Mouse (Mus musculus) kidney, postnatal 10 days (tissue): ENCODE results near the gene Cnksr1.

Experiments used
- DNase-seq: peaks from one replicate; pipeline ENCODE4 v3.0.0; 2021; ENCODE audit warnings: mixed read lengths

The Cnksr1 gene

DNA sequence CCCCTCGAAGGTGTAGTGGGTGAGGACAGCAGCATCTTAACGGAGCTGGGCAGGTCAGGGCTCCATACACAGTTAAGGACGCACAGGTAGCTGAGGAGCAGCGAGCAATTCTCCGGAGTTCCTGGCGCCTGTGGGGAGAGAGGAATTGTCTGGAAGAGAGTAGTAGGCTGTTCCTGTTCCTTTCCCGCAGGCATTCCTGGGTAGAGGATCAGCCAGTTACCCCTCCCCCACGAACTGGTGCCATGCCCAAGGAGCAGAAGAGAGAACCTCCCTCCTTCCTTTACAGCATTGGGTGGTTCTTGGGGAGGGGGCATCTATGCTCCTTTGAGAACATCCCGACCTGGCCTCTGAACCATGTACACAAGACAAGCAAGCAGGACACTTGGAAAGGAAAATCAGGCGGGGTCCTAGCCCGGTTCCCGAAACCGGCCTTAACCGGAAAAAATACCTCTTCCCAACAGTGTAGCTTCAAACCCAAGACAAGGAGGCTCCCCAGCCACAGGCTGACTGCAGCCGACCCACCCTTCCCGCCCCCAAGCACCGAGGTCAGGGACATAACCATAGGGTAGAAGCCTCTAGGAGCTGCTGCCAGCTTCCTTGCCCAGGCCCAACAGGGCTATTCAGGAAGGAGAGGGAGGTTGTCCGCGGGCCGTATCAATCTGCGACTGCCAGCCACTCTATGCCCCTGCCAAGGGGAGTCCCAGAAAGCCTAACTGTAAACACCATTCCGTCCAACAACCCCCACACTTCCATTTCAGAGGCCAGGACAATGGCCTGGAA, 14.1 kb upstream of the Cnksr1 start:
- peak; percentile 64 for DNase-seq

DNA sequence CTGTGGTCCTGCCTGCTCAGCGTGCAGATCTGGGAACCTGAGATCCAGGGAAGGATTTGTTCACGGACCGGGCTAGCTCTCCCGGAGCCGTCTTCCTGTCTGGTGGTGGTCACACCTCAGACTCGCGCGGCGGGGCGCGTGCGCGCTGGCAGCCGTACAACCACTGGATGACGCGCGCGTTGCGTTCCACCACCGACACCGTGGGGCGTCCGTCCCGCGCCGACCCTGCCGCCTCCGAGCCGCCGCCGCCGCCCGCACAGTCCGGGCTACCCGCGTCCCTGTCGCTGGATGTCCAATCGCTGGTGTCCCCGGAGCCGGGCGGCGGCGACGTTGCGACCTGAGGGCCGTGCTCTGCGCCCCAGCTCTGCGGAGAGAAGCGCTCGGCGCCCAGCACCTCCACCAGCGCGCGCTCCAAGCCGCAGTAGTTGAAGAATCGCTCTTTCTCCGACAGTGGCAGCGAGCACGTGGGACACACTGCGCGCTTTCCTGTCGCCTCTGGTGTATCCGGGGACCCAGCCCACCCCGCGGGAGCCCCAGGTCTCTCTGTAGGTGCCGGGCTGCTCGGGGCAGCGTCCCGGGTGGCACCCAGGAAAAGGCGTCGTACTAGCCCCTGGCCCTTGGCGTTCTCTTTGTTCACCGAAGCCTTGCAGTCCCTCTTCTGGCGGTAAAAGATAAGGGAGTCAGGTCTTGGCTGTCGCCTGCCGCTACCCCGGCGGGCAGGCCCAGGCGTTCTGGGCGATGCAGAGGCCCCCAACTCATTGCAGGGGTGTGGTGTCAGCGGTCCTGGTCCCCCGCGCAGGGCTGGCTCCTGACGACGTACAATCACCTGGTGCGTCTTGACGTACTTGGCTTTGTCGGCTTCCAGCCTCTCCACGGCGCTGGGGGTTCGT, 13.3 kb upstream of the Cnksr1 start:
- peak; percentile 64 for DNase-seq

DNA sequence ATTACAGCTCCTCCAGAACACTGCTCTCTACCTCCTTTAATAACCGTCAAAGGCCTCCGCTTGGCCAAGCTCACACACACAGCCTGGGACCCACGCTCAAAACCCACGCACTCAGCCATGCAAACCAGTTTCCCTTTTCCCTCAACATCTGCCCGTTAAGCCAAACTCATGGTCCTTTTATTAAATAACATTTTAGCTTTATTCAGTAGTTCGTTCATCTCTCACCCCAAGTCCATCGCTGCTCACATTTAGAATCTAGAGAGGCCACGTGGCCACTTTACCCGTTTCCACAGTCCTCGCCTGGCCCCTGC, 12.7 kb upstream of the Cnksr1 start:
- no peak for DNase-seq

DNA sequence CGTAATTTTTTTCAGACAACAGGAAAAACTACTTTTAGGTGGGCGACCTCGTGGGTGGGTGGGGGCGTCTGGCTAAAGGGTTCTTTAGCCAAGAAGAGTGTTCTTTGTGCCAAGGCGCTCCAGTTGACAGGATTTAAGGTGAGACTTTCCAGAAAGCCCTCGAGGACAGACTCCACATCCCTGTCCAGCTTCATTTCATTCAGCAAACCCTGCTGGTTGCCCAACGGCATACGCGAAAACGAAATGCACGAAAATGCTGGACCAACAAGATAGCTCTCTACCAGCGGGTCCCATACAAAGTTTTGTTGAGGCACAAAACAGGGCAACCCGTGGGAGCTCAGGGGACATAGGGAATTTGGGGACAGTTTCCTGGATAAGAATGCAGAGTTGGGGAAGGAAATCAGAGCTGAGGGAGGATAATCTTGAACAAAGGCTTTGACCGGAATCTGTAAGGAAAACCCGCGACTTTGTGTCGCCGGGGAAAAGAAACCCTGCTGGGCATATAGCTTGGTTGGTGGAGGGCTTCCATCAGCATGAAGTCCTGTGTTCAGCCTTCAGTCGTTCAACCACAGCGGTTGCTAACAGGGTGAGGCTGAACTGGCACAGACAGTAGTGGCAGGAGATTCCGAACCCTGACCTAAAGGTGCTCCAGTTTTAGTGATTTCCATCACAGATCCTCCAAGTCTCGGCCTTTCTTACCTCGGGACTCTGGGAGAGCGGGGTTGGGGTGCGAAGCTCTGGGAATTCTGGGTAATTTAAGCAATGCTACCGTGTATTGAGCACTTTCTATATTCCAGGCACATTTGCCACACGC, 12.1 kb upstream of the Cnksr1 start:
- DNase-seq, result no peak

DNA sequence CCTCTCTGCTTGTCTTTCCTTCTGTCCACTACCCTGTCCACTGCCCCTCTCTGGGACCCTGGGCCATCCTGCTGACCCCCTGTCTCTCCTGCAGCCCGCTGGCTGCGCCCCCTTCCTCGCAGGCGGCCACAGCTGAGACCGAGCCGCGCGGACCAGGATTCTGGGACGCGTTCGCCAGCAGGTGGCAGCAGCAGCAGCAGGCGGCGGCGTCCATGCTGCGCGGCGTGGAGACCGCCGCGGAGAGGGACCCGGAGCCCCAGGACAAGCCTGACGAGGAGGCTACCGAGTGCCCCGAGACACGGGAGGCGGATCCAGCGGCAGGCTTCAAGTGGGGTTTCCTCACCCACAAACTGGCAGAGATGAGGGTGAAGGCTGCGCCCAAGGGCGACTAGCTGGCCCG, 11.5 kb upstream of the Cnksr1 start:
- DNase-seq, result peak; percentile 90

DNA sequence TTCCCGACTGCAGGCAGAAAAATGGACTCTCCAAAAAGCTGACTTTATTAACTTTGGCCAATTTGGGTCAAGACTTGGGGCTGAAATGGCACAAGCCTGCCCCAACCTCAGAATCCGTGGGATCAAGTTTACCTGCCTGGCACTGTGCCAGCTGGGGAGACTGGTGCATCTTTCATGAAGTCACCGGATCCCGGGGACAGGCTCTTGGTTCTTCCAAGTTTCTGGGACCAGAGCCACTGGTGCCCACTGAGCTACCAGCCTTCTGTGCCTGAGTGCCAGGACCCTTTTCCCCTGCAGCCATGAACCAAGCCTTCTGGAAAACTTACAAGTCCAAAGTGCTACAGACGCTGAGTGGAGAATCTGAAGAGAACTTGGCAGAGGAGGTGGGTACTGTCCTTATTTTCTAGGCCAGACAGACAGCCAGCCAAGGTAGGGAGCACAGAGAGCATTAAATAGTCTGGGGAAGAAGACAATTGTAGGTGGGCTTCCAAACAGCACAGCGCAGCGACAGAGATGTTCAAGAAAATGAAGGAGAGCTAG, 8.6 kb upstream of the Cnksr1 start, which contains the start of gene Gm30191:
TSS of gene Gm30191 (plus strand) at position 217 of the 540 bp plus-strand sequence.
- no peak for DNase-seq

DNA sequence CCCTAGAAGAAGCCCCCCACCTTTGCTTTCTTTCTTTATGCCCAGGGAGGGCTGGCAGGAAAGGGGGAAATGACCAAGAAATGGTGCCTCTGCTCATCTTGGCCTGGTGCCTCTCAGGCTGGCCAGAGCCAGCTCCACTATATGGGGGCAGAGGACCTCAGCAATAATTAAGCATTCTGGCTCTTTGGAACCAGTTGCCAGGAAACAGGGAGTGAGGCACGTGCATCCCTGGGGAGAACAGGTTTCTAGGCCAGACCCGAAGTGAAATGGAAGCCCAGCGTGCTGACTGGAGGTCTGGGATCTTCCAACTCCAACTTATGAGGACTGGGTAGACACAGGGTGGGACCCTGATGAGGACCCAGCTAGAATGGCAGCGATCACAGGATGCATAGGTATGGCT, 8.1 kb upstream of the Cnksr1 start:
- DNase-seq, result no peak

DNA sequence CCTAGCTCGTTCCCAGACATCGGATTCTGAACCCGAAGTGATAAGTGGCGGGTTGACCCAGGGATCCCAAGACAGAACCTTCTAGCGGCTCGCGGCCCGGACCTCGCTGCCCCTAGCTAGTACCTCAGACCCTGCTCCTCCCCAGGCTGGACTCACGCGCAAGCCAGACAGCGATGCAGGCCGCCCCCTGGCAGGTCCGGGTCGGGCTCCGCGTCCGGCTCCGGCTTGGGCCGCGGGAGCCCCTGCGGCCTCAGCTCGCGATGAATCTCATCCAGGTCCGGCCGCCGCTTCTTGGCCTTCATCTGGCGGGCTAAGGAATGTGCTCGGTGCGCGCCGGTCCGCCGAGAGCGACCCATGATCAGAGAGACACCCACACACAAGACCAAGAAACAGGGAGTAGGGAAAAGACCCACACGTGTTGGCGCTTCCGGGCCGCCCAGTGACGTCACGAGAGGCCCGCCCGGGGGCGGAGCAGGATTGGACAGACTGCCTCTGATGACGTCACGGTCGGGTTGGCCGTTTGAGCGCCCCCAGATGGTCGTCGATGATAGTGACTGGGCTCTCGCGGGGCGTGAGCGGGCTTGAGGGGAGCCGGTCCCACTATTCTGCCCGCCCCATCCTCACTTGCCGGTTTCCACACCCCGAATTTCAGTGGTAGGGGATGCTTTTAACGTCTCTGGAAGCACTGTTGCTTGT, 7.1 kb upstream of the Cnksr1 start, which contains the start of gene Zfp593:
TSS of gene Zfp593 (minus strand) at position 445 of the 696 bp plus-strand sequence.
- DNase-seq, result peak; percentile 98

DNA sequence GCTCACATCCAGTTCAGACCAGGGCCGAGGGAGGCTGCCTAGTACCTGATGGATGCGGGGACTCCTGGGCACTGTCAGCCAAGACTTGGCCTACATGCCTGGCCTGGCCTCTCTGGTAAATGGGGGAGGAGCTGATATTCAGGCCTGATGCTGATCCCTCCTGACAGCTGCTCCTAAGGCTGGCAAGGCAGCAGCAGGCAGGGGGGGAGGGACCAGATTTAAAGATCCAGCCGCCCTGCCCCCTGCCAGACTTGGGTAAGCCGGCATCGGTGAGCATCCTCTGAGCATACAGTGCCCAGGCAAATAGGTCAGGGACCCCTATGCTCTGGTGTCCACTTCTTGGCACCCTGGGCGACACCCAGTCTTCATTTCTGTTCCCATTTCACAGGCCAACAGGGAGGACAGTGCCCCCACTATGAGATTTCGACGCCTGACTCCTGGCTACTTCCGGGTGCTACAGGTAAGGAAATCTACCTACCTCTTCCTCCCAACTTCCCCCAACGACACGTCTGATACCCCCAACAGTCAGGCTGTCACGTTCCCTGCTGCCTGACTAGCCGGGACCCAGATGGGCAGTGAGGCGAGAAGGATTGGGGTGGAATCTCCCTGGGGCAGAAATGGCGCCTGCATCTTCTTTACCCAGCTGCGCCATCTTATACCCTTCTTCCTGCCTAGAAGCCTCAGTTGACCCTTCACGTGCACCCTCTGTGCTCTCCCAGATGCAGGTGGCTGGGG, 5.5 kb upstream of the Cnksr1 start, which contains the start of gene E130218I03Rik:
TSS of gene E130218I03Rik (plus strand) at position 147 of the 735 bp plus-strand sequence.
- no peak for DNase-seq

DNA sequence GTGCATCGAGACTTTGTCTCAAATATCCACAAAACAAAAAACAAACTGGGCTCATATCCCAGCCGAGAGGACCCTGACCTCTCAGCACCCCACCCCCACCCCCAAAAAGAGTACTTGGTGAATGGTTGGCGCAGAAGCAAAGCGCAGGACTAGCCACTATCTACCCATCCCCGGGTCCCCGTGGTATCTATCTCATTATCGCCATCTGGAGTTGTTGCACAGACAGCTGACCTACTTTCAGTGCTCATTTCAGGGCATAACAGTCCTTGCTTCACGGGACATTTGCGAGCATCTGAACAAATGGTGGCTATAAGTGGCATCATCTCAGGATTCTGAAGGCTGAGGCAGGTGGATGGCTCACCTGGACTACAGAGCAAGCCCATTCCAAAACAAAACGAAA, 487 bp upstream of the Cnksr1 start:
- DNase-seq, result no peak

DNA sequence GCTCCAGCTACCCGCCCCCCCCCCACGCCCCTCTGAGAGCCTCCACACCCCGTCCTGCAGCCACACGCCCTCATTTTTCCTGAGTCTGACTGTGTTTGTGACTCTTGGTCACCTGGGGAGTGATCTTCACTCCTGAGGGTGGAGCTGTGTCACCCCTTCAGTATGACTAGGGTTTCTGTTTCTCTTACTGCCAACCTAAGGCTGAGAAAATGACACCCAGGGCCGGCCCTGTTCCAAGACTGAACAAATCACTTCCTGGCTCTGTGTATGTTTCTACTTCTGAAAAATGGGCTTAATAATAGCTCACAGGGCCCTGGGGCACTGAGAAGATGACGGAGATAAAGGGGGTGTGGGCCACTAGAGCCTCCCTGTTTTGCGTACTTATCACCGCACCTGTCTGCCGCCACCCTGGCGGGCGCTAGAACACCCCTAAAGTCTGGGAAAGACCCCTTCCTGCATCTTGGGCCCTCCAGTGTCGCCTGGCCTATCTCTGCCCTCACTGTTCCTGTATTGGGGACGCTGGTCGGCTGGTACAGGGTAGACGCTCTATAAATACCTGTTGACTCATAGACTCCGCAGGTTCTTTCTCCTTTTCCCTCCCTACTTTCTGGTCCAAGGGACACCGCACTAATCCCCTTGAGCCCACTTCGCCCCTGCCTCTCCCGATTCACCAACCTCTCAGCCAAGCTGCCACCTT, 469 bp downstream of the Cnksr1 start:
- DNase-seq, result no peak

DNA sequence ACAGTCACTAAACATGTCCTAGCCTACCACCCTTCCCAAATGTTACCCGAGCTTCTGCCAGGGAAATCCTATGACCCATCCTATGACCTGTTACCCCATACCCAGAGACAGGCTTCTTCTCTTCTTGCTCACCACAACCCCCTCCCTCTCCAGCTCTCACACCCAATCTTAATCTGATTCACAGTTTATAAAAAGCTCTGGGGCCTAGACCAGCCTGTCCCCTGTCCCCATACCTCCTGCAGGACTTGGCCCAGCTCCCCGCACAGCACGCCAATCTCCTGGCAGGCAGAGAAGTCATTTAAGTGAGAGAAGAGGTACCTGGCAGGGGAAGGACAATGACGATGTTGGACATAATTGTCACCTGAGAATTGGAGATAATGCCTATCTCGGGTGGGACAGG, 3.3 kb downstream of the Cnksr1 start:
- no peak for DNase-seq

DNA sequence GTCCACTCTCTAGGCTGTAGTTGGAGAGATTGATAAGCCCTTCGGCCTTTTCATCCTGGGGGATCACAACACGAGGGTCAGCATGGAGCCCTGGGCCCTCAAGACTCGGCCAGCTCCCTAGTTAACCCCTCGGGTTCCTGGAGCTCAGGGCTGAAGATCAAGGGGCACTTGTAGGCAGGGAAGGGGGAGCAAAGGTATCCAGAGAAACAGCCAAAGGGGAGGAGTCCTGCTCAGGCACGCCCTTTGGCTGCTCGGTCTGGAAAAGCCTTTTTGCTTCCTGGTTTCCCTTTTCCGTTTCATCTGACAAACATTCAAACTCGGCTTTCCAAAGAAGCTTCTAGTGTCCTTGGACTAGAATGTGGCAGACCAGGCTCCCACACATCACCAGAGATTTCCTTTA, 7.8 kb downstream of the Cnksr1 start:
- no peak for DNase-seq

DNA sequence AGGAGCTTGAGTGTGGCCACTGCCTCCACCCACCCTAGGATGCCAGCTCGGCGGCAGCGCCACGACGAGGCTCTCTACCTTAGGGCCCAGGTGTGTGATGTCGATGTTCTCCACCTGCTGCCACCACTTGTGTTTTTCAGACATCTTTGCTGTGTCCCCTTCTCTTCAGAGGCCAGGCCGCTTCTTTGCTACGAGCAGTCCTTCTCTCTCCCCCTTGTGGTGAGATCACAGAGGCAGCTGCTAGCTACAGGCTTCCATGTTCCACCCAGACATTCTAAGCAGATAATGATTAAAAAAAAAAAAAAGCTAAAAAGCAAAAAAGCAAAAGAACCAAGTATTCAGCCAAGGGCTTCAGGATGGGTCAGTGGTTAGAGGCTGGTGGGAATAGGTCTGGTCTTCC, 11.0 kb downstream of the Cnksr1 start, which contains the start of gene Catsper4:
TSS of gene Catsper4 (minus strand) at position 190 of the 400 bp plus-strand sequence.
- no peak for DNase-seq

DNA sequence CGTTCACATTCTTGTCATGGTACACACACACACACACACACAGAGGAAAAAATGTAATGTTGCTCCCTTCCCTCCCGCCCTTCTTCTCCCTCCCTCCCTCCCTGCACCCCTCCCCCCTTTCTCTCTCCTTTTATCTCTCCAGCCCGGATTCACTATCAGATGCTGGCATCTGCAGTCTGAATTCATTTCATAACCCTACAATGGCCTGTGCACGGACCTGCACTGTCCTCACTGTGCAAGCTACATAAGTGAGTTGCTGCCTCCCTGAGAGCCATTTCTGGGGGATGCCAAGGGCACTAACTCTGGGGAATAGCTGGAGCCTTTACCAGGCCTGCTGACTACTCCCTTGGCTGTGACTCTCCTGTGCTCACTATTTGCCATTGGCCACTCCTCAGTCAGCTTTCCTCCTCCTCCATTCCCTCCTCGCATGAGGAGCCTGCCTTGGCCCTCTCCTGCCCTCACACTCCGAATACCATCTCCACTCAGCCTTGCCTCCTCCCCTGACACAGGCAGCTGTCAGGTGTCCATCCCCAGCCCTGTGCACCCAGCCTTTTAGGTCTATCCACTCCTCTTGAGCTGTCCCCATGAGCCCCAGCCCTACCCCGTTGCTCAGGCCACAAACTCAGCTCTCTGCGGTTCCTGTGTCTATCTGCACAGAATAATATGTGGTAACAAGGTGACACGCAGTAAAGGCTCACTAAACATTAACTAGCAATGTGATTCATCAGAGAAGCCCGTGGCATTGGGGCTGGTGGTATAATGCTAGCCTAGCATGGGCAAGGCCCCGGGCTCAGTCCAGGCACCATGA, 15.2 kb downstream of the Cnksr1 start:
- DNase-seq, result peak; percentile 45

DNA sequence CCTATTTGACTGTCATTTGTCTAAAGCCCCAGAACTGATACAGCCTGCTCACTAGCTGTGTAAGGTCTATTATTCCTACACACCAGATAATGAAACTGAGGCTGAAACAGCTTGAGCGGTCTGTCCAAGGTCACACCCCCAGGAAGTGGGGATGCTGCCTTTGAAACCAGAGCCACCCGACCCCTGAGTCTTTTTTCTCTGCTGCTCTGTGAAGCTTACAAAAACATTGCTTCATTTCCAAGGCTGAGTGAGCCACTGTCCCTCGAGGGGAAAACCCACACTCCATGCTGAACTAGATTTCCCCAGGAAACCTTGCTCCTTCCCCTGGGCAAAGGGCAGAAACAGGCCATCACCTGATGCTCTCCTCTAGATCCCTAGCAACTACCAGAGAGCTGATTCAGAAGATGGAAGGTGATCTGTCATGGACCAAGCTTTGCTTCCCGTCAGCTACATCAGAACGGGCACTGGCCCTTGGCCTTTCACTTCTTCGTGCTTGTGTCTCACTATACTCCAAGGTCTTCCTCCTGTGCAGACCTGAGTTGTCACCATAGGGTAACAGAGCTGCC, 31.6 kb downstream of the Cnksr1 start:
- DNase-seq, result no peak

DNA sequence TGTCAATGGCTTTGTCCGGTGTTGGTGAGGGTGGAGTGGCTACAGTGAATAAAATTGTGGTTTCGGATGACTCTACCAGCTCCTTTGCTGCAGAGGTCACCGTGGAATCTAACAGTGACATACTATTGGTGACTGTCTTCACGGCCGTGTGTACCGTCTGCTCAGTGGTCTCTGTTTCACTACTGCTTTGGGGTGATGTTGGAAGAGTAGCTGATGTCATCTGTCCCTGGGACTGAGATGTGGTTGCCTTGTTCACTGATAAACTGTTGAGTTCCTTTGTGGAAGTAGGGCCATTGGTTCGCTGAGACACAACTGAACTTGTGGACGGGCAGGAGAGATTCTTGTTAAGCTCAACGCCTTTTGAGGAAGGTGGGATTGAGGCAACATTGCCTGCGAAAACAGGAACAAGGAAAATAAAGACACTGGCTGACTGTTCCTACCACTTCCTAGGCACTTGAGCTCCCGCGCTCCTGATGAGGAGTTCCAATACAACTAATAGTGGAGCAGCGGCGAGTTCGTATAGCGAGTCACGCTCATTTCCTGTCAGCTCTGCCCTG, 34.8 kb downstream of the Cnksr1 start:
- no peak for DNase-seq

DNA sequence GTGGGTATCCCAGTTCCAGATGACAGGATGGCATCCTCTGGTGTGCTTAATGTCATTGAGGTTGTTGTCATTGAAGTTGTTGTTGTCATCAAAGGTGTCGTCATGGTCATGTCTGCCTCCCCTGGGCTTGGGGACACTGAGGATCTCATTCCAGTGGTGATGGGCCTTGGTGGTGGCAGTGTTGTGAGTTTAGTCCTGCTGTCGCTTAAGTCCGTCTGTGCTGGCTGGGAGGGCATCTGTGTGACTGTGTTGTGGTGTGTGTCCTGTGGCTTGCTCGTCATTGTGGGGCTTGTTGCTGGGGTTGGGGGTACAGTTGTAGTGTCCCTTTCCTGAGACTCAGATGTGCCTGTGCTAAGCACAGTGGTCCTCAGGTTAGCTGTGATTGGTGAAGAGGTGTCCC, 35.3 kb downstream of the Cnksr1 start, which contains the start of gene Gm7534:
TSS of gene Gm7534 (minus strand) at position 101 of the 400 bp plus-strand sequence.
- DNase-seq, result no peak

DNA sequence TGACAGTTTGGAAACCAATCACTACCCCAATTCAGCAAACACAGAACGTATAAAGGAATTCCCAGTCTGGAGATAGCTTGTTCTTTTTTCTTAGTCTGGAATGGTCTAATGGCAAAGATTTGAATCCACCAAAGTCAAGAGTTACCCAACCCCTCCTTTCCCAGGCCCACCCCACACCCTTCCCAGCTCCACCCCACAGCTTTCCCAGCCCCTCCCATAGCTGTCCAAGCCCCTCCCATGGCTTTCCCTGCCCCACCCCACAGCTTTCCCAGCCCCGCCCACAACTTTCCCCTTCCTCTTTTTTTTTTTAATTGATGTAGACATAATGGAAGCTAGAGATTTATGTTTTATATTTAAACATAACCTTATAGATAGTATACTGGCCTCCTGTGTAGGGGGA, 38.8 kb downstream of the Cnksr1 start:
- DNase-seq, result no peak
